ENCODE assay signal across 9 mouse cellular contexts in the genomic region with DNA sequence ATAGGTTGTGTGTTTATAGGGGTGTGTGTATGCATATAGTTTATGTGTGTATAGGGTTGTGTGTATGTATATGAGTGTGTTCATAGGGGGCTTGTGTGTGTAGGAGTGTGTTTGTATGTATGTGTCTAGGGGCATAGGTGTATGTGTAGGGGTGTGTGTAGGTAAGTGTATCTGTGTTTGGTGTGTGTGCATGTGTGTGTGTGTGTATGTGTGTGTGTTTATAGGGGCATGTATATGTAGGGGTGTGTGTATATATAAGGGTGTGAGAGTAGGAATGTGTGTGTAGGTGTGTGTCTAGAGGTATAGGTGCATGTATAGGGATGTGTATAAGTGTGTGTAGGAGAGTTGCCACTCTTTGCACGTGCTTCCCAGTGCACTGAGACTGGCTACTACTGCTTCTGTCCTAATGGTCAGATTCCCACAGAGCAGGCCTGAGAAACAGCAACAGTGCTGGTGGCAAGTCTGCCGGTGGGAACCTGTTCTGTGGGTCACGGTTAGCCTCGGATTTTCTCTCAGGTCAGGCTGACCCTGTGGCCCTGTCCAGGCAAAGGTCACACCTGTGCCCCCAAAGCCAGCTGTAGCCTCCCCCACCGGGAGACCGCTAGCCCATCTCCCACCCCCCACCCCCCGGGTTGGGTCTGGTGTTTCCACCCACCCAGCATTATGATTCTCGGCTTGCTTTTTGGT.
DNase-seq lines count a peak whose midpoint lies in the region; ATAC-seq and TF ChIP-seq lines count a peak whose summit lies in the region.
"Had no signal": no experiment of that assay in that cellular context is flagged by ENCODE, and none has a peak within 500 bp of the region (broad histone marks: within the 10 kb centered on the region; RNA-seq: fewer than 3 reads in every experiment).

No protein-coding gene starts in this region.

- peak overlapping the region; percentile 50; the same call in 1 of the 2 replicates for H3K4me2 ChIP-seq in forebrain, embryonic 11.5 days (ENCODE audit: low read depth, low read length, severe bottlenecking)
- H3K4me2 ChIP-seq in forebrain, embryonic 16.5 days (ENCODE audit: low read length) = no peak overlapping the region
- H3K4me2 ChIP-seq in liver, embryonic 13.5 days = peak overlapping the region; percentile 71

- peak overlapping the region; percentile 87 for H3K27ac ChIP-seq in forebrain, embryonic 11.5 days (ENCODE audit: low read depth, low read length)
- H3K27ac ChIP-seq in forebrain, embryonic 16.5 days (ENCODE audit: low read length) = no peak overlapping the region
- no peak overlapping the region; the same call in 1 of the 2 replicates for H3K27ac ChIP-seq in testis, adult 2 months (ENCODE audit: control insufficient read depth, insufficient read depth, low read depth, low read length)
- no peak overlapping the region; the same call in 1 of the 2 replicates for H3K27ac ChIP-seq in liver, embryonic 13.5 days
- H3K27ac ChIP-seq: lung, embryonic 15.5 days had no signal

- no peaks in the 10 kb centered on the region for H3K9me3 ChIP-seq in forebrain, embryonic 11.5 days (ENCODE audit: control insufficient read depth, low read length)
- H3K9me3 ChIP-seq in forebrain, embryonic 16.5 days (ENCODE audit: control insufficient read depth, low read length) = no peaks in the 10 kb centered on the region
- no peaks in the 10 kb centered on the region for H3K9me3 ChIP-seq in liver, embryonic 13.5 days (replicated peaks)
- H3K9me3 ChIP-seq: lung, embryonic 15.5 days had no signal

- under 1% methylated on average over 8 of the region's 8 CpGs for WGBS in forebrain, embryonic 11.5 days
- WGBS in forebrain, embryonic 16.5 days = 8% methylated on average over 8 of the region's 8 CpGs
- 35% methylated on average over 8 of the region's 8 CpGs for WGBS in liver, embryonic 13.5 days (ENCODE audit: insufficient replicate concordance)

- no peaks in the 10 kb centered on the region for H3K36me3 ChIP-seq in forebrain, embryonic 11.5 days (ENCODE audit: control insufficient read depth, insufficient read depth, low read length)
- H3K36me3 ChIP-seq in forebrain, embryonic 16.5 days (ENCODE audit: control insufficient read depth, insufficient read depth) = no peaks in the 10 kb centered on the region
- no peaks in the 10 kb centered on the region for H3K36me3 ChIP-seq in testis, adult 2 months (ENCODE audit: control insufficient read depth, insufficient read depth, low read length)
- H3K36me3 ChIP-seq in liver, embryonic 13.5 days = no peaks in the 10 kb centered on the region
- H3K36me3 ChIP-seq: lung, embryonic 15.5 days had no signal

- no peak for TF ChIP-seq CTCF in testis, adult 2 months (IDR thresholded peaks at IDR 0.05; ENCODE audit: control insufficient read depth, insufficient read depth, insufficient replicate concordance, low read depth, low read length)

- peaks cover 16% of the 10 kb centered on the region for H3K4me1 ChIP-seq in forebrain, embryonic 11.5 days (replicated peaks; ENCODE audit: control insufficient read depth, insufficient read depth, low read length)
- H3K4me1 ChIP-seq in forebrain, embryonic 16.5 days (replicated peaks; ENCODE audit: control insufficient read depth, insufficient read depth, low read length) = peaks cover 26% of the 10 kb centered on the region
- H3K4me1 ChIP-seq in testis, adult 2 months (ENCODE audit: control insufficient read depth, insufficient read depth, low read length) = peaks cover 12% of the 10 kb centered on the region
- H3K4me1 ChIP-seq in liver, embryonic 13.5 days (replicated peaks) = peaks cover 30% of the 10 kb centered on the region

- H3K27me3 ChIP-seq in forebrain, embryonic 11.5 days (ENCODE audit: control insufficient read depth, insufficient read depth, low read length) = no peaks in the 10 kb centered on the region
- no peaks in the 10 kb centered on the region for H3K27me3 ChIP-seq in forebrain, embryonic 16.5 days (replicated peaks; ENCODE audit: control insufficient read depth, insufficient read depth, low read length)
- no peaks in the 10 kb centered on the region for H3K27me3 ChIP-seq in testis, adult 2 months (ENCODE audit: control insufficient read depth, insufficient read depth, low read length)
- no peaks in the 10 kb centered on the region for H3K27me3 ChIP-seq in liver, embryonic 13.5 days
- H3K27me3 ChIP-seq: lung, embryonic 15.5 days had no signal

- peak; percentile 56 for DNase-seq in forebrain, embryonic 11.5 days (ENCODE audit: low spot score)
- DNase-seq in testis, postnatal 14 days (ENCODE audit: low spot score) = no peak
- DNase-seq in liver, embryonic 13.5 days = no peak
- no peak for DNase-seq in right cerebral cortex, postnatal 4 days
- no peak for DNase-seq in cerebellum, adult 9-11 months
- DNase-seq in left cerebral cortex, postnatal 36 days (ENCODE audit: low spot score in 2 of 2) = no peak

- intact Hi-C loops in left cerebral cortex, postnatal 36 days (cut with DNase I) = no loop called here

- peak overlapping the region; percentile 70 for H3K9ac ChIP-seq in forebrain, embryonic 11.5 days (ENCODE audit: low read length)
- H3K9ac ChIP-seq in forebrain, embryonic 16.5 days (replicated peaks; ENCODE audit: low read depth, low read length) = no peak overlapping the region
- H3K9ac ChIP-seq in liver, embryonic 13.5 days = peak overlapping the region; percentile 59; the same call in 1 of the 2 replicates
- H3K9ac ChIP-seq: lung, embryonic 15.5 days had no signal

- no peak; the same call in 1 of the 2 replicates for ATAC-seq in forebrain, embryonic 11.5 days (replicated peaks; ENCODE audit: low FRiP score)
- ATAC-seq in forebrain, embryonic 16.5 days = no peak; the same call in 1 of the 2 replicates
- ATAC-seq in liver, embryonic 13.5 days (ENCODE audit: low read depth) = peak; percentile 41; the same call in 1 of the 2 replicates

- TF ChIP-seq POLR2A in testis, adult 2 months (IDR thresholded peaks at IDR 0.05; ENCODE audit: control insufficient read depth, low read depth, low read length) = no peak

- no peak overlapping the region for H3K4me3 ChIP-seq in forebrain, embryonic 11.5 days (ENCODE audit: low read depth, low read length)
- H3K4me3 ChIP-seq in forebrain, embryonic 16.5 days (replicated peaks; ENCODE audit: low read length) = no peak overlapping the region
- peak overlapping the region; percentile 68 for H3K4me3 ChIP-seq in testis, adult 2 months (ENCODE audit: control insufficient read depth, low read depth, low read length)
- no peak overlapping the region for H3K4me3 ChIP-seq in liver, embryonic 13.5 days (replicated peaks)
